Mouse (Mus musculus): ENCODE results near the gene Afap1.

GRCm38 (mm10) chr5:36003797-36004196 is 110.7 kb downstream of the Afap1 start:
- TF ChIP-seq POLR2A (IDR thresholded peaks at IDR 0.05; ENCODE audit: insufficient read length, low read depth) (no peak), TCF12 (IDR thresholded peaks at IDR 0.05; ENCODE audit: insufficient read depth, poor library complexity, severe bottlenecking) (no peak), POLR2AphosphoS2 (IDR thresholded peaks at IDR 0.05; ENCODE audit: insufficient read length, low read depth) (no peak), USF1 (IDR thresholded peaks at IDR 0.05; ENCODE audit: low read depth) (no peak), MAX (IDR thresholded peaks at IDR 0.05; ENCODE audit: low read depth) (no peak), SRF (IDR thresholded peaks at IDR 0.05; ENCODE audit: control insufficient read depth, insufficient read length, low read depth) (no peak), CEBPB (IDR thresholded peaks at IDR 0.05; ENCODE audit: insufficient read depth, poor library complexity, severe bottlenecking) (no peak), MYOD1 (IDR thresholded peaks at IDR 0.05; ENCODE audit: control insufficient read depth in 1 of 3, insufficient read length in 2 of 3, low read depth in 2 of 3) (no peak), TCF3 (IDR thresholded peaks at IDR 0.05; ENCODE audit: insufficient read length, low read depth) (no peak)
